Comparison of ENCODE assay signal across 6 mouse cellular contexts in the genomic region with DNA sequence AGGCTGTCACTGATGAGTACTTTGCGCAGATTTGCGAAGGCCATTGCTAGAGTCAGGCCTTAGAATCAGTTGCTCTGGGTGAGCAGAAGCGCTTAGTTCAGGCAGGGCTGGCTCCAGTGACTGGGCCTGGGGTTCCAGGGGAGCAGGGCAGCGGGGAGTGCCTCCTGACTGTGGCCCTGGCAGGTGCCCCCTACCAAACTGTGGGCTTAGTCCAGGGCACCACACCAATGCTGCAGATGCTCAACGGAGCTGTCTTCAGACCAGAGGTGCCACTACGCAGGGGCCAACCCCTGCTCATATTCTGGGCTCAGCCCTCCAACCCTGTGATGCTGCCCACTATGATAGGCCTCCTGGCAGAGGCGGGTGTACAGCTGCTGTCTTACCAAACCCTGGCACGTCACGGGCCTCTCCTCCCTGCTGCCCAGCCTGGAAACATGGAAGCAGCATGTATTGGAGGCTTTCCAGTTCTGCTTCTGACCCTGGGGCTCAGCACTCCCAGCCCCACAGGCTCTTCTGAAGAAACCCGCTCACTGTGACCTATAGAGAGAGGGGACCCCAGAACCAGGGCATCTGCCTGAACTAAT. TPM values are rescaled to one million over a fixed set of nuclear protein-coding genes. Genes with fewer than 3 reads are reported as not detected.
DNase-seq lines count a peak whose midpoint lies in the region; ATAC-seq and TF ChIP-seq lines count a peak whose summit lies in the region.
"Not testable (repeated sequence)": the region's sequence is repeated elsewhere in the genome, so short reads cannot be mapped to it uniquely, and the experiment has no call there.

No protein-coding gene starts in this region.

- H3K9ac ChIP-seq in midbrain, postnatal 0 days (replicated peaks; ENCODE audit: low read length, poor library complexity, severe bottlenecking): not testable (repeated sequence)

- not testable (repeated sequence) for H3K9me3 ChIP-seq in midbrain, postnatal 0 days (ENCODE audit: low read length)

- H3K27me3 ChIP-seq in cerebellum, adult 2 months (ENCODE audit: control insufficient read depth, insufficient read depth, low read length); midbrain, postnatal 0 days (ENCODE audit: insufficient read depth, low read length): not testable (repeated sequence)

- 19% methylated on average over 10 of the region's 10 CpGs for WGBS in cerebellum, adult 2 months
- 89% methylated on average over 10 of the region's 10 CpGs for WGBS in midbrain, postnatal 0 days

- not testable (repeated sequence) for TF ChIP-seq POLR2A in cerebellum, adult 2 months (IDR thresholded peaks at IDR 0.05; ENCODE audit: borderline replicate concordance, insufficient read depth, low read length)

- not testable (repeated sequence) for H3K4me3 ChIP-seq in cerebellum, adult 2 months (replicated peaks; ENCODE audit: insufficient read depth, low read depth, low read length); layer of hippocampus, adult 2 months; midbrain, postnatal 0 days (ENCODE audit: low read depth, low read length)

- H3K27ac ChIP-seq in cerebellum, adult 2 months (ENCODE audit: insufficient read depth, low read length): peak overlapping the region; percentile 69; the same call in 1 of the 2 replicates
- H3K27ac ChIP-seq in layer of hippocampus, adult 2 months: peak overlapping the region; percentile 70
- H3K27ac ChIP-seq in midbrain, postnatal 0 days (ENCODE audit: low read depth, low read length): not testable (repeated sequence)

- H3K36me3 ChIP-seq in midbrain, postnatal 0 days (ENCODE audit: insufficient read depth, low read length): not testable (repeated sequence)

- not testable (repeated sequence) for ATAC-seq in midbrain, postnatal 0 days (ENCODE audit: low FRiP score)

- DNase-seq in cerebellum, adult 11 months: peak; percentile 47
- DNase-seq in cerebellum, adult 2 months: peak; percentile 63 to 64
- DNase-seq in cerebellum, postnatal 10 days: peak; percentile 74 to 82
- DNase-seq in heart, adult 11 months: peak; percentile 85
- DNase-seq in layer of hippocampus, adult 2 months (ENCODE audit: low spot score in 2 of 2): not testable (repeated sequence)
- peak; percentile 35 for DNase-seq in midbrain, postnatal 0 days (ENCODE audit: low spot score)

- peaks cover 31% of the 10 kb centered on the region for H3K4me1 ChIP-seq in cerebellum, adult 2 months (ENCODE audit: control insufficient read depth, insufficient read depth, low read length)
- H3K4me1 ChIP-seq in midbrain, postnatal 0 days (ENCODE audit: insufficient read depth, low read length): not testable (repeated sequence)

- not testable (repeated sequence) for TF ChIP-seq CTCF in cerebellum, adult 2 months (IDR thresholded peaks at IDR 0.05; ENCODE audit: borderline replicate concordance, insufficient read depth, low read depth, low read length); layer of hippocampus, adult 2 months (conservative IDR thresholded peaks at IDR 0.05); midbrain, postnatal 0 days (IDR thresholded peaks at IDR 0.05)

- H3K4me2 ChIP-seq in midbrain, postnatal 0 days (ENCODE audit: low read depth, low read length, poor library complexity, severe bottlenecking): not testable (repeated sequence)

RNA-seq across cellular contexts. Expression of gene Il16, which starts 33.8 kb away (rescaled TPM):
- 84.9 and 108 TPM in 2 replicates for polyA plus RNA-seq in cerebellum, adult 2 months (2012; rRNA removed)
- total RNA-seq in layer of hippocampus, adult 2 months (2021): 10 to 100 TPM; 67.3 to 70.3 TPM
- total RNA-seq in midbrain, postnatal 0 days (2014; rRNA removed): 0.99 and 1.7 TPM in 2 replicates
- polyA plus RNA-seq in midbrain, postnatal 0 days (2015; fragmentation: Nextera tagmentation; extraction: Ambion mirVana): 0.85 and 1.0 TPM in 2 replicates

Comparison
In these comparisons a context has a peak if more than half of its experiments do, and no peak if none do; other contexts are left out.
1. RNA of gene Il16, which starts 33.8 kb away (total RNA-seq): 67.3 to 70.3 TPM in layer of hippocampus, adult 2 months; 0.99 to 1.7 TPM in midbrain, postnatal 0 days; every median in the first group is over 10 times any median in the second.